Mouse (Mus musculus) olfactory bulb, adult 2 months (tissue): ENCODE results near the gene Wdr73. TPM values are rescaled to one million over a fixed set of nuclear protein-coding genes. Genes with fewer than 3 reads are reported as not detected.
A peak's percentile ranks its signal among the peaks of the same experiment; 100 is the strongest.

ENCODE experiments used
- H3K27ac ChIP-seq: fragments of 200-500 bp; 2 replicates; pipeline ENCODE4 v1.5.1; 2012; ENCODE audit warnings: low read depth, low read length; ENCODE audit not compliant: insufficient read depth
- H3K4me1 ChIP-seq: fragments of 200-500 bp; 2 replicates; pipeline ENCODE4 v1.6.1; 2012; ENCODE audit warnings: low read length; ENCODE audit not compliant: control insufficient read depth, insufficient read depth
- H3K4me3 ChIP-seq: fragments of 200-500 bp; 2 replicates; pipeline ENCODE4 v1.5.1; 2012; ENCODE audit warnings: mild to moderate bottlenecking, low read depth, low read length, moderate library complexity; ENCODE audit not compliant: insufficient read depth
- CTCF ChIP-seq: fragments of 200-500 bp; IDR thresholded peaks from 2 replicates; pipeline ENCODE4 v1.5.1; 2012; ENCODE audit warnings: low read depth, mild to moderate bottlenecking, low read length, moderate library complexity; ENCODE audit not compliant: insufficient read depth
- POLR2A ChIP-seq: fragments of 200-500 bp; IDR thresholded peaks from 2 replicates; pipeline ENCODE4 v1.6.1; 2012; ENCODE audit warnings: mild to moderate bottlenecking, low read depth, low read length, moderate library complexity; ENCODE audit not compliant: insufficient read depth
- WGBS: fragments of 180-500 bp; shearing (Covaris S2); methylation state at CpG from one replicate; pipeline ENCODE4 v1.1.7; 2018; 5-methylcytosine and 5-hydroxymethylcytosine counted together
- polyA plus RNA-seq: library from polyadenylated mRNA; stranded (reverse); fragments of >200 nt; gene quantifications from 2 replicates; pipeline ENCODE4 v1.2.4, GENCODE M21; 2012; ENCODE audit warnings: low replicate concordance; ENCODE audit not compliant: missing spikeins, insufficient read depth, insufficient read length

Wdr73 gene
- polyA plus RNA-seq, 1 experiment: not detected

GRCm38 (mm10) chr7:80863520-80863919 is 37.5 kb downstream of the Wdr73 start:
- 60% methylated on average over 5 of the region's 5 CpGs for WGBS
- peak overlapping the region; percentile 11 for H3K4me3 ChIP-seq
- TF ChIP-seq CTCF (no peak), POLR2A (no peak)

GRCm38 (mm10) chr7:80862475-80862874 is 38.6 kb downstream of the Wdr73 start:
- TF ChIP-seq CTCF: no peak
- TF ChIP-seq POLR2A: no peak
- H3K4me3 ChIP-seq: no peak overlapping the region
- peaks cover 24% of the 10 kb centered on the region for H3K4me1 ChIP-seq
- H3K27ac ChIP-seq: no peak overlapping the region
- WGBS: 77% methylated on average over 2 of the region's 2 CpGs

More at GRCm38 (mm10) chr7:80863520-80863919, 37.5 kb downstream of the Wdr73 start:
- Histone ChIP-seq H3K4me1 (peaks cover 24% of the 10 kb centered on the region), H3K27ac (no peak overlapping the region)

- peaks cover 19% of the 10 kb centered on the region for H3K4me1 ChIP-seq
- H3K4me3 ChIP-seq: peak within 1 kb of the TSS; percentile 59
- 1% methylated on average over 40 of the region's 40 CpGs for WGBS
- TF ChIP-seq CTCF: no peak
- peak; percentile 83 for TF ChIP-seq POLR2A
- peak within 1 kb of the TSS; percentile 61 for H3K27ac ChIP-seq
Observed at GRCm38 (mm10) chr7:80860729-80861274, 40.3 kb downstream of the Wdr73 start, which contains the start of gene Zscan2. Gene Zscan2 (plus strand): TSS chr7:80860920.

- under 1% methylated on average over 13 of the region's 13 CpGs for WGBS
- Histone ChIP-seq H3K27ac (no peak overlapping the region), H3K4me3 (peak overlapping the region; percentile 39), H3K4me1 (peaks cover 19% of the 10 kb centered on the region)
- no peak for TF ChIP-seq CTCF
- TF ChIP-seq POLR2A: no peak
Observed at GRCm38 (mm10) chr7:80860227-80860626, 40.8 kb downstream of the Wdr73 start.

- Histone ChIP-seq H3K27ac (no peak overlapping the region), H3K4me1 (no peaks in the 10 kb centered on the region), H3K4me3 (no peak overlapping the region)
- TF ChIP-seq POLR2A: no peak
- peak; percentile 32; the same call in 1 of the 2 replicates for TF ChIP-seq CTCF
- WGBS: 22% methylated on average over 6 of the region's 6 CpGs
Observed at GRCm38 (mm10) chr7:80857181-80857580, 43.9 kb downstream of the Wdr73 start.

GRCm38 (mm10) chr7:80855316-80855715 is 45.8 kb downstream of the Wdr73 start:
- Histone ChIP-seq H3K27ac (no peak overlapping the region), H3K4me1 (no peaks in the 10 kb centered on the region), H3K4me3 (no peak overlapping the region)
- TF ChIP-seq CTCF (no peak), POLR2A (no peak)

- H3K4me1 ChIP-seq: no peaks in the 10 kb centered on the region
- H3K4me3 ChIP-seq: no peak overlapping the region
- TF ChIP-seq POLR2A (no peak), CTCF (no peak)
- no peak overlapping the region for H3K27ac ChIP-seq
- WGBS: 95% methylated on average over 3 of the region's 3 CpGs
Observed at GRCm38 (mm10) chr7:80853218-80853617, 47.9 kb downstream of the Wdr73 start.

- WGBS: 90% methylated on average over 5 of the region's 5 CpGs
- H3K4me1 ChIP-seq: no peaks in the 10 kb centered on the region
- no peak overlapping the region for H3K4me3 ChIP-seq
- TF ChIP-seq POLR2A (no peak), CTCF (no peak)
- H3K27ac ChIP-seq: no peak overlapping the region
Observed at GRCm38 (mm10) chr7:80850520-80850919, 50.5 kb downstream of the Wdr73 start.

GRCm38 (mm10) chr7:80849710-80850109 is 51.4 kb downstream of the Wdr73 start:
- TF ChIP-seq POLR2A (no peak), CTCF (no peak)
- Histone ChIP-seq H3K4me3 (no peak overlapping the region), H3K4me1 (no peaks in the 10 kb centered on the region), H3K27ac (no peak overlapping the region)
- 25% methylated on average over 4 of the region's 4 CpGs for WGBS

GRCm38 (mm10) chr7:80849267-80849666 is 51.8 kb downstream of the Wdr73 start:
- no peaks in the 10 kb centered on the region for H3K4me1 ChIP-seq
- WGBS: 75% methylated on average over 2 of the region's 2 CpGs
- H3K27ac ChIP-seq: no peak overlapping the region
- TF ChIP-seq CTCF: no peak
- TF ChIP-seq POLR2A: no peak
- no peak overlapping the region for H3K4me3 ChIP-seq
